Mouse (Mus musculus): Measurements from ENCODE around the gene Fbxl16. TPM values are rescaled to one million over a fixed set of nuclear protein-coding genes. Genes with fewer than 3 reads are reported as not detected.

Gene Fbxl16
- total and polyA plus RNA-seq, 2 experiments from 2014 or later = 45.8 to 143 TPM

GRCm38 (mm10) chr17:25867836-25868600, 59.1 kb downstream of the Fbxl16 start:
- ATAC-seq = peak; percentile 59
- WGBS = 2% methylated on average over 40 of the region's 42 CpGs
- H3K27me3 ChIP-seq (ENCODE audit: insufficient read depth, low read length) = no peaks in the 10 kb centered on the region
- peak overlapping the region; percentile 77 for H3K9ac ChIP-seq (replicated peaks; ENCODE audit: low read length)
- peak overlapping the region; percentile 84 for H3K4me3 ChIP-seq (ENCODE audit: low read length)
- peaks cover 4% of the 10 kb centered on the region for H3K4me1 ChIP-seq (ENCODE audit: insufficient read depth, low read length)
- no peak for DNase-seq (ENCODE audit: low spot score)
- H3K9me3 ChIP-seq (ENCODE audit: low read length) = no peaks in the 10 kb centered on the region
- H3K27ac ChIP-seq = peak overlapping the region; percentile 83
- H3K4me2 ChIP-seq (ENCODE audit: low read depth, low read length) = peak overlapping the region; percentile 89
- TF ChIP-seq CTCF (IDR thresholded peaks at IDR 0.05; ENCODE audit: low read depth) = no peak
- peaks cover 5% of the 10 kb centered on the region; the same call in 1 of the 2 replicates for H3K36me3 ChIP-seq (ENCODE audit: insufficient read depth, low read length)

- Histone ChIP-seq H3K4me2 (ENCODE audit: low read depth, low read length) (peak within 1 kb of the TSS; percentile 89), H3K9me3 (ENCODE audit: low read length) (no peaks in the 10 kb centered on the region), H3K4me3 (ENCODE audit: low read length) (peak within 1 kb of the TSS; percentile 84), H3K36me3 (ENCODE audit: insufficient read depth, low read length) (peaks cover 5% of the 10 kb centered on the region; the same call in 1 of the 2 replicates), H3K27ac (peak within 1 kb of the TSS; percentile 83), H3K4me1 (ENCODE audit: insufficient read depth, low read length) (peaks cover 4% of the 10 kb centered on the region), H3K9ac (replicated peaks; ENCODE audit: low read length) (peak within 1 kb of the TSS; percentile 77), H3K27me3 (ENCODE audit: insufficient read depth, low read length) (no peaks in the 10 kb centered on the region)
- under 1% methylated on average over 21 of the region's 24 CpGs for WGBS
- peak; percentile 42 for TF ChIP-seq CTCF (IDR thresholded peaks at IDR 0.05; ENCODE audit: low read depth)
- DNase-seq (ENCODE audit: low spot score) = peak; percentile 90
- peak; percentile 90 for ATAC-seq
Measured at GRCm38 (mm10) chr17:25868601-25869191, 59.8 kb downstream of the Fbxl16 start, which contains the start of gene Mcrip2. Gene Mcrip2, minus strand, starts transcription at chr17:25868764.

- DNase-seq (ENCODE audit: low spot score) = no peak
Measured at GRCm38 (mm10) chr17:25869498-25869897, 60.6 kb downstream of the Fbxl16 start.

GRCm38 (mm10) chr17:25869954-25870353, 61.1 kb downstream of the Fbxl16 start:
- no peaks in the 10 kb centered on the region for H3K36me3 ChIP-seq (ENCODE audit: insufficient read depth, low read length)
- H3K4me3 ChIP-seq (ENCODE audit: low read length) = no peak overlapping the region
- H3K9ac ChIP-seq (replicated peaks; ENCODE audit: low read length) = no peak overlapping the region
- peaks cover 8% of the 10 kb centered on the region for H3K4me1 ChIP-seq (ENCODE audit: insufficient read depth, low read length)
- WGBS = 84% methylated on average over 2 of the region's 2 CpGs
- no peak overlapping the region for H3K4me2 ChIP-seq (ENCODE audit: low read depth, low read length)
- H3K27ac ChIP-seq = no peak overlapping the region
- H3K9me3 ChIP-seq (ENCODE audit: low read length) = no peaks in the 10 kb centered on the region
- no peak for DNase-seq (ENCODE audit: low spot score)
- TF ChIP-seq CTCF (IDR thresholded peaks at IDR 0.05; ENCODE audit: low read depth) = no peak
- no peak for ATAC-seq
- H3K27me3 ChIP-seq (ENCODE audit: insufficient read depth, low read length) = no peaks in the 10 kb centered on the region

More at GRCm38 (mm10) chr17:25869498-25869897, 60.6 kb downstream of the Fbxl16 start:
- Histone ChIP-seq H3K9ac (replicated peaks; ENCODE audit: low read length) (no peak overlapping the region), H3K27me3 (ENCODE audit: insufficient read depth, low read length) (no peaks in the 10 kb centered on the region), H3K4me2 (ENCODE audit: low read depth, low read length) (no peak overlapping the region), H3K4me1 (ENCODE audit: insufficient read depth, low read length) (peaks cover 8% of the 10 kb centered on the region), H3K27ac (no peak overlapping the region), H3K36me3 (ENCODE audit: insufficient read depth, low read length) (no peaks in the 10 kb centered on the region), H3K4me3 (ENCODE audit: low read length) (no peak overlapping the region), H3K9me3 (ENCODE audit: low read length) (no peaks in the 10 kb centered on the region)
- no peak for TF ChIP-seq CTCF (IDR thresholded peaks at IDR 0.05; ENCODE audit: low read depth)
- no peak for ATAC-seq
- 86% methylated on average over 8 of the region's 8 CpGs for WGBS

Small RNA genes within 50 kb of the gene (microRNA-seq; reads per million reads assigned to microRNA genes)
- 0.71 to 1.1 reads per million in 2 experiments for gene Mir3082
- gene Mir6966 = 0.36 to 0.53 reads per million in 2 experiments

Other genes with a start within 250 kb of the Fbxl16 start
- gene Sox8, start 238.4 kb upstream of the Fbxl16 start, total RNA-seq (2014; rRNA removed) = 52.1 and 54.5 TPM in 2 replicates
- gene Sox8, start 238.4 kb upstream of the Fbxl16 start, polyA plus RNA-seq (2015; fragmentation: Nextera tagmentation; extraction: Ambion mirVana) = 28.9 and 31.5 TPM in 2 replicates
- 38.1 and 45.1 TPM in 2 replicates for gene Lmf1, start 230.0 kb upstream of the Fbxl16 start, total RNA-seq (2014; rRNA removed)
- 21.4 and 22.4 TPM in 2 replicates for gene Lmf1, start 230.0 kb upstream of the Fbxl16 start, polyA plus RNA-seq (2015; fragmentation: Nextera tagmentation; extraction: Ambion mirVana)
- gene Gng13, start 91.9 kb upstream of the Fbxl16 start, total RNA-seq (2014; rRNA removed) = 10.9 TPM in 1 of 2 replicates, not detected in the other
- gene Gng13, start 91.9 kb upstream of the Fbxl16 start, polyA plus RNA-seq (2015; fragmentation: Nextera tagmentation; extraction: Ambion mirVana) = 22.0 and 23.7 TPM in 2 replicates
- 4.9 and 7.8 TPM in 2 replicates for gene Chtf18, start 81.7 kb upstream of the Fbxl16 start, total RNA-seq (2014; rRNA removed)
- 4.9 and 5.4 TPM in 2 replicates for gene Chtf18, start 81.7 kb upstream of the Fbxl16 start, polyA plus RNA-seq (2015; fragmentation: Nextera tagmentation; extraction: Ambion mirVana)
- gene Rpusd1, start 81.4 kb upstream of the Fbxl16 start, total RNA-seq (2014; rRNA removed) = 10.1 and 18.7 TPM in 2 replicates
- 27.5 and 27.9 TPM in 2 replicates for gene Rpusd1, start 81.4 kb upstream of the Fbxl16 start, polyA plus RNA-seq (2015; fragmentation: Nextera tagmentation; extraction: Ambion mirVana)
- gene Mslnl, start 73.0 kb upstream of the Fbxl16 start, total RNA-seq (2014; rRNA removed) = 0.05 TPM in 1 of 2 replicates, not detected in the other
- gene Mslnl, start 73.0 kb upstream of the Fbxl16 start, polyA plus RNA-seq (2015; fragmentation: Nextera tagmentation; extraction: Ambion mirVana) = not detected in 2 replicates
- gene Msln, start 54.7 kb upstream of the Fbxl16 start, total RNA-seq (2014; rRNA removed) = 0.50 and 1.1 TPM in 2 replicates
- 2.0 and 2.3 TPM in 2 replicates for gene Msln, start 54.7 kb upstream of the Fbxl16 start, polyA plus RNA-seq (2015; fragmentation: Nextera tagmentation; extraction: Ambion mirVana)
- gene Narfl, start 35.3 kb upstream of the Fbxl16 start, total RNA-seq (2014; rRNA removed) = 22.2 and 28.2 TPM in 2 replicates
- 27.5 and 27.9 TPM in 2 replicates for gene Narfl, start 35.3 kb upstream of the Fbxl16 start, polyA plus RNA-seq (2015; fragmentation: Nextera tagmentation; extraction: Ambion mirVana)
- gene Haghl, start 23.4 kb upstream of the Fbxl16 start, total RNA-seq (2014; rRNA removed) = 159 and 171 TPM in 2 replicates
- gene Haghl, start 23.4 kb upstream of the Fbxl16 start, polyA plus RNA-seq (2015; fragmentation: Nextera tagmentation; extraction: Ambion mirVana) = 219 and 225 TPM in 2 replicates
- gene Ccdc78, start 22.5 kb upstream of the Fbxl16 start, total RNA-seq (2014; rRNA removed) = 0.10 and 0.50 TPM in 2 replicates
- 1.0 and 1.2 TPM in 2 replicates for gene Ccdc78, start 22.5 kb upstream of the Fbxl16 start, polyA plus RNA-seq (2015; fragmentation: Nextera tagmentation; extraction: Ambion mirVana)
- gene Fam173a, start 16.2 kb upstream of the Fbxl16 start, total RNA-seq (2014; rRNA removed) = 80.6 and 101 TPM in 2 replicates
- 117 and 121 TPM in 2 replicates for gene Fam173a, start 16.2 kb upstream of the Fbxl16 start, polyA plus RNA-seq (2015; fragmentation: Nextera tagmentation; extraction: Ambion mirVana)
- gene AC134908.4, start 13.4 kb upstream of the Fbxl16 start, total RNA-seq (2014; rRNA removed) = 0.31 TPM in 1 of 2 replicates, not detected in the other
- 2.0 and 3.9 TPM in 2 replicates for gene AC134908.4, start 13.4 kb upstream of the Fbxl16 start, polyA plus RNA-seq (2015; fragmentation: Nextera tagmentation; extraction: Ambion mirVana)
- 500 and 557 TPM in 2 replicates for gene Metrn, start 11.9 kb upstream of the Fbxl16 start, total RNA-seq (2014; rRNA removed)
- 102 and 116 TPM in 2 replicates for gene Metrn, start 11.9 kb upstream of the Fbxl16 start, polyA plus RNA-seq (2015; fragmentation: Nextera tagmentation; extraction: Ambion mirVana)
- 31.3 and 39.7 TPM in 2 replicates for gene Wdr24, start 14.5 kb downstream of the Fbxl16 start, total RNA-seq (2014; rRNA removed)
- 21.0 and 22.6 TPM in 2 replicates for gene Wdr24, start 14.5 kb downstream of the Fbxl16 start, polyA plus RNA-seq (2015; fragmentation: Nextera tagmentation; extraction: Ambion mirVana)
- gene Jmjd8, start 19.8 kb downstream of the Fbxl16 start, total RNA-seq (2014; rRNA removed) = 57.0 and 61.0 TPM in 2 replicates
- gene Jmjd8, start 19.8 kb downstream of the Fbxl16 start, polyA plus RNA-seq (2015; fragmentation: Nextera tagmentation; extraction: Ambion mirVana) = 38.6 and 41.3 TPM in 2 replicates
- 271 and 273 TPM in 2 replicates for gene Stub1, start 24.3 kb downstream of the Fbxl16 start, total RNA-seq (2014; rRNA removed)
- 369 and 370 TPM in 2 replicates for gene Stub1, start 24.3 kb downstream of the Fbxl16 start, polyA plus RNA-seq (2015; fragmentation: Nextera tagmentation; extraction: Ambion mirVana)
- 122 and 135 TPM in 2 replicates for gene Rhbdl1, start 28.2 kb downstream of the Fbxl16 start, total RNA-seq (2014; rRNA removed)
- 78.6 and 80.0 TPM in 2 replicates for gene Rhbdl1, start 28.2 kb downstream of the Fbxl16 start, polyA plus RNA-seq (2015; fragmentation: Nextera tagmentation; extraction: Ambion mirVana)
- gene Gm20683, start 32.7 kb downstream of the Fbxl16 start, total RNA-seq (2014; rRNA removed) = 22.8 and 40.0 TPM in 2 replicates
- gene Gm20683, start 32.7 kb downstream of the Fbxl16 start, polyA plus RNA-seq (2015; fragmentation: Nextera tagmentation; extraction: Ambion mirVana) = 12.6 and 12.9 TPM in 2 replicates
- gene Rhot2, start 35.8 kb downstream of the Fbxl16 start, total RNA-seq (2014; rRNA removed) = 39.8 and 64.1 TPM in 2 replicates
- gene Rhot2, start 35.8 kb downstream of the Fbxl16 start, polyA plus RNA-seq (2015; fragmentation: Nextera tagmentation; extraction: Ambion mirVana) = 14.6 and 15.8 TPM in 2 replicates
- 54.5 and 75.5 TPM in 2 replicates for gene Wdr90, start 52.4 kb downstream of the Fbxl16 start, total RNA-seq (2014; rRNA removed)
- gene Wdr90, start 52.4 kb downstream of the Fbxl16 start, polyA plus RNA-seq (2015; fragmentation: Nextera tagmentation; extraction: Ambion mirVana) = 13.2 TPM in 2 replicates
- 27.0 and 32.1 TPM in 2 replicates for gene Mcrip2, start 59.7 kb downstream of the Fbxl16 start, total RNA-seq (2014; rRNA removed)
- gene Mcrip2, start 59.7 kb downstream of the Fbxl16 start, polyA plus RNA-seq (2015; fragmentation: Nextera tagmentation; extraction: Ambion mirVana) = 54.3 and 54.7 TPM in 2 replicates
- gene Mettl26, start 66.0 kb downstream of the Fbxl16 start, total RNA-seq (2014; rRNA removed) = 50.0 and 63.1 TPM in 2 replicates
- 62.9 and 64.8 TPM in 2 replicates for gene Mettl26, start 66.0 kb downstream of the Fbxl16 start, polyA plus RNA-seq (2015; fragmentation: Nextera tagmentation; extraction: Ambion mirVana)
- gene Wfikkn1, start 71.8 kb downstream of the Fbxl16 start, total RNA-seq (2014; rRNA removed) = 1.2 and 1.5 TPM in 2 replicates
- gene Wfikkn1, start 71.8 kb downstream of the Fbxl16 start, polyA plus RNA-seq (2015; fragmentation: Nextera tagmentation; extraction: Ambion mirVana) = 0.33 and 0.58 TPM in 2 replicates
- 33.2 and 39.1 TPM in 2 replicates for gene Rab40c, start 110.6 kb downstream of the Fbxl16 start, total RNA-seq (2014; rRNA removed)
- gene Rab40c, start 110.6 kb downstream of the Fbxl16 start, polyA plus RNA-seq (2015; fragmentation: Nextera tagmentation; extraction: Ambion mirVana) = 34.7 and 35.3 TPM in 2 replicates
- gene Pigq, start 135.9 kb downstream of the Fbxl16 start, total RNA-seq (2014; rRNA removed) = 90.6 and 99.7 TPM in 2 replicates
- 69.7 and 76.3 TPM in 2 replicates for gene Pigq, start 135.9 kb downstream of the Fbxl16 start, polyA plus RNA-seq (2015; fragmentation: Nextera tagmentation; extraction: Ambion mirVana)
- gene Nhlrc4, start 135.9 kb downstream of the Fbxl16 start, total RNA-seq (2014; rRNA removed) = 0.61 and 0.68 TPM in 2 replicates
- 0.30 and 0.72 TPM in 2 replicates for gene Nhlrc4, start 135.9 kb downstream of the Fbxl16 start, polyA plus RNA-seq (2015; fragmentation: Nextera tagmentation; extraction: Ambion mirVana)
- 5.6 and 7.2 TPM in 2 replicates for gene A930017K11Rik, start 143.5 kb downstream of the Fbxl16 start, total RNA-seq (2014; rRNA removed)
- 4.4 and 5.0 TPM in 2 replicates for gene A930017K11Rik, start 143.5 kb downstream of the Fbxl16 start, polyA plus RNA-seq (2015; fragmentation: Nextera tagmentation; extraction: Ambion mirVana)
- 35.1 and 41.4 TPM in 2 replicates for gene Capn15, start 176.7 kb downstream of the Fbxl16 start, total RNA-seq (2014; rRNA removed)
- 19.0 and 20.1 TPM in 2 replicates for gene Capn15, start 176.7 kb downstream of the Fbxl16 start, polyA plus RNA-seq (2015; fragmentation: Nextera tagmentation; extraction: Ambion mirVana)

All from hindbrain, postnatal 0 days (tissue).